Mouse (Mus musculus) myocyte (in vitro differentiated cells): ENCODE data around the gene Hnrnpab. TPM values are rescaled to one million over a fixed set of nuclear protein-coding genes. Genes with fewer than 3 reads are reported as not detected.

Experiments used
- H3K27me3 ChIP-seq: one replicate; pipeline ENCODE4 v1.6.1; 2011; ENCODE audit not compliant: control insufficient read depth, insufficient read depth, insufficient read length
- H3K36me3 ChIP-seq: one replicate; pipeline ENCODE4 v1.6.1; 2011; ENCODE audit not compliant: control insufficient read depth, insufficient read depth
- H3K4me2 ChIP-seq: one replicate; pipeline ENCODE4 v1.6.1; 2011; ENCODE audit warnings: low read depth, control low read depth
- H3K4me3 ChIP-seq: one replicate; pipeline ENCODE4 v1.5.1; 2011; ENCODE audit warnings: mild to moderate bottlenecking, control low read depth, moderate library complexity
- H3K79me2 ChIP-seq: one replicate; pipeline ENCODE4 v1.6.1; 2011; ENCODE audit not compliant: control insufficient read depth, insufficient read depth
- H3ac ChIP-seq: one replicate; pipeline ENCODE4 v1.6.1; 2011; ENCODE audit not compliant: control insufficient read depth, insufficient read length
- CEBPB ChIP-seq: IDR thresholded peaks from 2 replicates; pipeline ENCODE4 v1.6.1; 2011; ENCODE audit warnings: mild to moderate bottlenecking, moderate library complexity; ENCODE audit not compliant: poor library complexity, insufficient read depth, severe bottlenecking
- E2F4 ChIP-seq: IDR thresholded peaks from one replicate; pipeline ENCODE4 v1.6.1; 2011; ENCODE audit warnings: mild to moderate bottlenecking, control low read depth, moderate library complexity; ENCODE audit not compliant: insufficient read depth
- MAX ChIP-seq: IDR thresholded peaks from one replicate; pipeline ENCODE4 v1.6.1; 2011; ENCODE audit warnings: low read depth, mild to moderate bottlenecking, control low read depth
- MYOD1 ChIP-seq, 3 experiments: IDR thresholded peaks; one replicate each; pipeline ENCODE4 v1.6.1; 2011; ENCODE audit warnings: control low read depth in 2 of 3, low read depth in 2 of 3, mild to moderate bottlenecking in 2 of 3, moderate library complexity in 1 of 3; ENCODE audit not compliant: insufficient read length in 2 of 3, control insufficient read depth in 1 of 3
- MYOG ChIP-seq, 3 experiments: IDR thresholded peaks; one replicate each; pipeline ENCODE4 v1.6.1; 2011; ENCODE audit warnings: control low read depth in 2 of 3, low read depth in 2 of 3, mild to moderate bottlenecking in 2 of 3; ENCODE audit not compliant: insufficient read length in 2 of 3, control insufficient read depth in 1 of 3, insufficient read depth in 1 of 3
- POLR2A ChIP-seq: IDR thresholded peaks from one replicate; pipeline ENCODE4 v1.6.1; 2011; ENCODE audit warnings: low read depth, mild to moderate bottlenecking, control low read depth, moderate library complexity; ENCODE audit not compliant: insufficient read length
- POLR2AphosphoS2 ChIP-seq: IDR thresholded peaks from one replicate; pipeline ENCODE4 v1.6.1; 2011; ENCODE audit warnings: low read depth, control low read depth; ENCODE audit not compliant: insufficient read length
- REST ChIP-seq: IDR thresholded peaks from one replicate; pipeline ENCODE4 v1.6.1; 2011; ENCODE audit warnings: mild to moderate bottlenecking, control low read depth, moderate library complexity; ENCODE audit not compliant: insufficient read depth, insufficient read length
- SRF ChIP-seq: IDR thresholded peaks from one replicate; pipeline ENCODE4 v1.6.1; 2011; ENCODE audit warnings: low read depth; ENCODE audit not compliant: control insufficient read depth, insufficient read length
- TCF12 ChIP-seq: IDR thresholded peaks from one replicate; pipeline ENCODE4 v1.6.1; 2011; ENCODE audit warnings: mild to moderate bottlenecking, control low read depth; ENCODE audit not compliant: poor library complexity, insufficient read depth, severe bottlenecking
- TCF3 ChIP-seq: IDR thresholded peaks from one replicate; pipeline ENCODE4 v1.6.1; 2011; ENCODE audit warnings: low read depth, control low read depth; ENCODE audit not compliant: insufficient read length
- USF1 ChIP-seq: IDR thresholded peaks from one replicate; pipeline ENCODE4 v1.6.1; 2011; ENCODE audit warnings: low read depth, mild to moderate bottlenecking, control low read depth, moderate library complexity
- polyA plus RNA-seq: library from polyadenylated mRNA; unstranded; fragments of >200 nt; fragmentation: generic; extraction: Trizol; gene quantifications from one replicate; pipeline ENCODE4 v1.2.1, GENCODE M21; 2012; ENCODE audit warnings: missing spikeins

Hnrnpab gene
- polyA plus RNA-seq, 1 experiment, result 371 TPM

- peaks cover 7% of the 10 kb centered on the region for H3K27me3 ChIP-seq
- H3K36me3 ChIP-seq, result no peaks in the 10 kb centered on the region
- no peak overlapping the region for H3K4me2 ChIP-seq
- no peak overlapping the region for H3K4me3 ChIP-seq
- H3K79me2 ChIP-seq, result no peaks in the 10 kb centered on the region
- H3ac ChIP-seq, result no peak overlapping the region
- TF ChIP-seq SRF (no peak), MYOG (IDR thresholded peaks at IDR 0.05; ENCODE audit: control insufficient read depth in 1 of 3, insufficient read depth in 1 of 3, insufficient read length in 2 of 3, low read depth in 2 of 3) (no peak), MAX (no peak)
These were observed 29.1 kb downstream of the Hnrnpab start for GRCm38 (mm10) chr11:51577587-51577986.

DNA sequence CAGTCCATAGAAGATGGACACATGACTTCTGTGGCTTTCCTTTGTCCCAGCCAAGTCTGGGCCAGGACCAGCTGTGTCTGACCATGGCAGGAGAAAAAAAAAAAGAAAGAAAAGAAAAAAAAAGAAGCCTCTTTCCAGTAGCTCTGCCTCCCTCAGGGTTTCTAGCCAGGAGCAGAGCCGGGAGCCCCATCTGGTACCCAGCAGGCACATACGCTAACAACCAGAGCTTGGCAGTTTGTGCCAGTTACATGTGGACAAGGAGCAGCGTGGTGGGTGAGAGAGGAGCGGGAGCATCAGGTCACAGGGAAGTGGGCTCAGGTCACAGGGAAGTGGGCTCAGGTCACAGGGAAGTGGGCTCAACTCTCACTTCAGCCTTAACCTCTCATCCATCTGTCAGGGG is 30.2 kb downstream of the Hnrnpab start:
- no peak overlapping the region for H3K4me3 ChIP-seq
- no peak overlapping the region for H3K4me2 ChIP-seq
- peaks cover 7% of the 10 kb centered on the region for H3K27me3 ChIP-seq
- no peaks in the 10 kb centered on the region for H3K36me3 ChIP-seq
- H3K79me2 ChIP-seq, result no peaks in the 10 kb centered on the region
- no peak overlapping the region for H3ac ChIP-seq
- TF ChIP-seq MYOG (IDR thresholded peaks at IDR 0.05; ENCODE audit: control insufficient read depth in 1 of 3, insufficient read depth in 1 of 3, insufficient read length in 2 of 3, low read depth in 2 of 3), result no peak
- no peak for TF ChIP-seq TCF3
- no peak for TF ChIP-seq MAX
- TF ChIP-seq SRF, result no peak
- no peak for TF ChIP-seq MYOD1 (IDR thresholded peaks at IDR 0.05; ENCODE audit: control insufficient read depth in 1 of 3, insufficient read length in 2 of 3, low read depth in 2 of 3)
- no peak for TF ChIP-seq E2F4
- TF ChIP-seq POLR2AphosphoS2, result no peak
- no peak for TF ChIP-seq USF1
- no peak for TF ChIP-seq POLR2A
- TF ChIP-seq REST, result no peak
- TF ChIP-seq CEBPB, result no peak
- no peak for TF ChIP-seq TCF12

DNA sequence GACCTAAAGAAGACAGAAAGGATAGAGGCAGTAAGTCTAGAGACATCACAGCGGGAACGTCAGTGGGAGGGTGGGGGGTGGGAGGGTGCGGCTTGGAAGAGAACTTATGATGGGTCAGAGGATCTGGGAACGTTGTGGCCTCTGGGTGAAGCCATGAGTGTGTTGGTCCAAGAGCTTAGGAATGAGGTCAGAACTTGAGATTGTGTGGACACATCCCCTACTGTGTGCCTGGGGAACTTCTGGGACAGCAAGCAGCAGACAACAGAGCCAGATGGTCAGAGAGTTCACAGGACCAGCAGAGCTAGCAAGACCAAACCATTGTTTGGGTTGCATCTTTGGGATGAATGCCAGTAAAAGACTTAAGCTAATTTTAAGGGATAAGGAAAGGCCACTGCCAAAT is 37.8 kb downstream of the Hnrnpab start:
- Histone ChIP-seq H3ac (no peak overlapping the region), H3K27me3 (peaks cover 28% of the 10 kb centered on the region), H3K36me3 (no peaks in the 10 kb centered on the region), H3K4me2 (no peak overlapping the region), H3K79me2 (no peaks in the 10 kb centered on the region), H3K4me3 (no peak overlapping the region)
- no peak for TF ChIP-seq TCF12
- no peak for TF ChIP-seq USF1
- no peak for TF ChIP-seq POLR2AphosphoS2
- TF ChIP-seq TCF3, result no peak
- no peak for TF ChIP-seq POLR2A
- no peak for TF ChIP-seq SRF
- no peak for TF ChIP-seq E2F4
- TF ChIP-seq MYOD1 (IDR thresholded peaks at IDR 0.05; ENCODE audit: control insufficient read depth in 1 of 3, insufficient read length in 2 of 3, low read depth in 2 of 3), result no peak
- TF ChIP-seq MAX, result no peak

DNA sequence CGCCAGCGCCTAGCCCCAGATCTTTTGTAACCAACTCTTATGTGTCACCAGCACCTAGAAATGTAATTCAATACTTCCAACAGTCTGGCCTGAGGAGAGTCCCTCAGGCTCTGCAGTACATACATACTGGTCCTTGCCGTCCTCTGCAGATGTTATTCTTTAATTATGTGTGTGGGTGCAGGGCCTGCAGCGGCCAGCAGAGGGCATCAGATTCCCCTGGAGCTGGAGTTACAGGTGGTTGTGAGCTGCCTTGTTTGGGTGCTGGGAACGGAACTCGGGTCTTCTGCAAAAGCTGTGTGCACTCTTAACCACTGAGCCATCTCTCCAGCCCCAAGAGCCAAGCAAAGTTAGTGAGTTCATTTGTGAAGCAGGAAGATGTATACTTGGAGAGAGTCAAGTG is 40.7 kb downstream of the Hnrnpab start:
- no peaks in the 10 kb centered on the region for H3K36me3 ChIP-seq
- H3K79me2 ChIP-seq, result no peaks in the 10 kb centered on the region
- no peak overlapping the region for H3K4me3 ChIP-seq
- no peak overlapping the region for H3K4me2 ChIP-seq
- no peak overlapping the region for H3ac ChIP-seq
- TF ChIP-seq TCF3 (no peak), CEBPB (no peak), POLR2AphosphoS2 (no peak), REST (no peak), TCF12 (no peak), MYOG (IDR thresholded peaks at IDR 0.05; ENCODE audit: control insufficient read depth in 1 of 3, insufficient read depth in 1 of 3, insufficient read length in 2 of 3, low read depth in 2 of 3) (no peak)
- H3K27me3 ChIP-seq, result peaks cover 51% of the 10 kb centered on the region

GRCm38 (mm10) chr11:51565062-51565461 is 41.6 kb downstream of the Hnrnpab start:
- H3K79me2 ChIP-seq, result no peaks in the 10 kb centered on the region
- TF ChIP-seq TCF3 (no peak), MYOD1 (IDR thresholded peaks at IDR 0.05; ENCODE audit: control insufficient read depth in 1 of 3, insufficient read length in 2 of 3, low read depth in 2 of 3) (no peak), SRF (no peak), USF1 (no peak), REST (no peak), CEBPB (no peak), E2F4 (no peak), MYOG (IDR thresholded peaks at IDR 0.05; ENCODE audit: control insufficient read depth in 1 of 3, insufficient read depth in 1 of 3, insufficient read length in 2 of 3, low read depth in 2 of 3) (no peak), MAX (no peak), POLR2A (no peak), TCF12 (no peak), POLR2AphosphoS2 (no peak)
- H3K4me3 ChIP-seq, result no peak overlapping the region
- H3K27me3 ChIP-seq, result peaks cover 54% of the 10 kb centered on the region
- H3K36me3 ChIP-seq, result no peaks in the 10 kb centered on the region
- H3ac ChIP-seq, result no peak overlapping the region
- no peak overlapping the region for H3K4me2 ChIP-seq
